Mouse (Mus musculus): ENCODE measurements around the gene Serpinb6b.

- no peak for TF ChIP-seq MAX (IDR thresholded peaks at IDR 0.05; ENCODE audit: low read length)
- TF ChIP-seq CTCF (conservative IDR thresholded peaks at IDR 0.05 in 1 of 2, IDR thresholded peaks at IDR 0.05 in 1 of 2; ENCODE audit: low read depth in 2 of 2, low read length in 2 of 2) = no peak
- TF ChIP-seq POLR2A (IDR thresholded peaks at IDR 0.05; ENCODE audit: low read depth, low read length) = no peak
- no peak for TF ChIP-seq MYC (IDR thresholded peaks at IDR 0.05; ENCODE audit: low read depth, low read length)
- TF ChIP-seq TBP (conservative IDR thresholded peaks at IDR 0.05; ENCODE audit: low read depth, low read length) = no peak
These were observed 1.1 kb downstream of the Serpinb6b start for GRCm38 (mm10) chr13:32966116-32966515.

Data from CH12.LX (cell line).